Mouse (Mus musculus) neutrophil, adult 83 days (primary cell): ENCODE results near the gene Plekhg2. TPM values are rescaled to one million over a fixed set of nuclear protein-coding genes. Genes with fewer than 3 reads are reported as not detected.

Experiments used
- total RNA-seq, 2 experiments: library from RNA; stranded (reverse); gene quantifications; one replicate each; pipeline ENCODE4 v1.2.4; 2023

Plekhg2 gene
- total RNA-seq: 10 to 100 TPM; 25.8 to 27.0 TPM

GRCm38 (mm10) chr7:28372251-28373108 lies at the start of gene Plekhg2:
TSS of gene Plekhg2 (minus strand) at chr7:28372599.

DNA sequence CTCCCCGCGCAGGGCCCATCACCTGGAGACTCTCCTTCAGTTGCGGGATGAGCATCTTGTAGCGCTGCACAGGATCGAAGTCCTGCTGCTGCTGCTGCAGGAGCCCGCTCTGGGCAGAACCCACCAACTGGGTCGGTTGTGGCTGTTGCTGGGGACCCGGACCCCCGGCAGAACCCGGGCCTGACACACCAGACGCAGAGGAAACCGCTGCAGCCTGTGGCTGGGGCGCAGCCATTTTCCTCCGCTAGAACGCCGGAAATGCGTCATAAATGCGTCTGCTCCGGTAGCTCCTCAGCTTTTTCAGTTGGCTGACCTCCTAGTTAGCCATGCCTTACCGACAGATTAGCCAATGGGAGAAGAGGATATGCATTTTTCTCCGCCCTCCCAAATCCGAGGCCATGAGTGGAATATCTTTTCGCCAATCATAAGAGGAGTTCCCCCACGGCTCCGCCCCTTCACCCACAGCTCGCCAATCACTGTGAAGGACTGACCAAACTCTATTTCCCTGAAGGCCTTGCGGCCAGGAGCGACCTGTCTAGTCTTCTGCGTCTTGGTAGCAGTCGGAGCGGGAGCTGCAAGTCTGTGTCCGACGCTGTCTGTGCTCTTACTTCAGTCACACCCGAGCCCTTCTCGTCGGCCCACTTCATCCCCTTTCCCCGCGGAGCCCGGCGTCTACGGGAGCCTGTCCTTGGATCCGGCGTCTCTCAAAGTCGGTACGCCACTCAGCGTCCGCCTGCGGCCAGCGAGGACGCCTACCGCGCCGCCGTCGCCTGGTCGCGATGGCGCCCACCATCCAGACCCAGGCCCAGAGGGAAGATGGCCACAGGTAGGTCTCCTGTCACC lies 20.3 kb upstream of the Plekhg2 start, which contains the start of the genes Med29 and Paf1:
Gene Med29 (minus strand): TSS at position 280 of the 843 bp plus-strand sequence.
Gene Paf1 (plus strand): TSS at position 523 of the 843 bp plus-strand sequence.

GRCm38 (mm10) chr7:28380237-28381016 lies 8.0 kb upstream of the Plekhg2 start, which contains the start of gene Zfp36:
TSS of gene Zfp36 (minus strand) at chr7:28380253.

GRCm38 (mm10) chr7:28350155-28350883 lies 22.1 kb downstream of the Plekhg2 start, which contains the start of gene Rps16:
TSS of gene Rps16 (plus strand) at chr7:28350652.

GRCm38 (mm10) chr7:28338108-28338998 lies 34.0 kb downstream of the Plekhg2 start, which contains the start of gene Supt5:
TSS of gene Supt5 (minus strand) at chr7:28338746.

DNA sequence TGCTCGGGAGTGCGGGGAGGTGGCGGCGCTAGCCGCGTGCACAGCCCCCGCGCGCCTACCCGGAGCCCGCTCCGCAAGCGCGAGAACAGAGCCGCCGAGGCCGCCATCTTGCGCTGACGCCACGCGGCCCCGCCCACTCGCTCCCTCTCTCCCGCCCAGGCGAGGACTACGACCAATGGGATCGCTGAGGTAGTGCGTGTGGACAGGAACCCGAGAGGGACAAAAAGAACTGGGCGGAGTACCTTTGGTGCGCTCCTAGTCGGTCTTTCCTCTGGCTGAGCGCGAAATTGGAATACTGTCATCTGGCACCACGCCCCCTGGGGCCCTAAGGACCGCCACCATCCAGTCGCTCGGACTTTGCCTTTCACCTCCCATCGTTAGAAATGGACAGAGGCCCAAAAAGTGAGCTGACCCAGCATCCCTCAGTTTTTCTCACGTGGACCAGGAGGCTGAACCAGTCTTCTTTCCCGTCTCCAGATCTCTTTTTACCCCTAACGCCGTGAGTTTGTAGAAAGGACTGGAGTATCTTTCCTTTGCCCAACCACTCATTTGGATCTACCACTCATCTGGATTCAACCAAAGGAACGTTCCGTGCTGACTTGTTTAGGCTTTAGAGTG lies 60.4 kb downstream of the Plekhg2 start, which contains the start of gene Timm50:
Gene Timm50 (minus strand): TSS at position 147 of the 618 bp plus-strand sequence.

Other genes starting within 250 kb of the Plekhg2 start
- not detected for gene 9530053A07Rik, start 243.1 kb downstream of the Plekhg2 start, total RNA-seq
- gene Fbl, start 202.9 kb downstream of the Plekhg2 start, total RNA-seq: 10 to 100 TPM; 69.9 to 73.1 TPM
- 10 to 100 TPM; 11.1 to 13.9 TPM for gene Dyrk1b, start 193.1 kb downstream of the Plekhg2 start, total RNA-seq
- 1 to 10 TPM; 1.2 to 1.5 TPM for gene Eid2, start 104.7 kb downstream of the Plekhg2 start, total RNA-seq
- gene Eid2b, start 94.9 kb downstream of the Plekhg2 start, total RNA-seq: 1 to 10 TPM; 4.5 to 4.7 TPM
- gene Selenov, start 81.4 kb downstream of the Plekhg2 start, total RNA-seq: not detected
- gene Dll3, start 70.4 kb downstream of the Plekhg2 start, total RNA-seq: not detected
- gene Timm50, start 60.5 kb downstream of the Plekhg2 start, total RNA-seq: 10 to 100 TPM; 24.3 to 28.2 TPM
- 10 to 100 TPM; 72.6 to 73.5 TPM for gene Supt5, start 33.9 kb downstream of the Plekhg2 start, total RNA-seq
- 1,000 to 10,000 TPM; 1,040 to 1,142 TPM for gene Rps16, start 21.9 kb downstream of the Plekhg2 start, total RNA-seq
- 1,000 to 10,000 TPM; 2,020 to 2,166 TPM for gene Zfp36, start 7.7 kb upstream of the Plekhg2 start, total RNA-seq
- gene Med29, start 20.1 kb upstream of the Plekhg2 start, total RNA-seq: 10 to 100 TPM in 1 of 2 experiments, 1 to 10 TPM in 1; 7.4 to 10.8 TPM
- 10 to 100 TPM; 59.0 to 65.3 TPM for gene Paf1, start 20.4 kb upstream of the Plekhg2 start, total RNA-seq
- 100 to 1,000 TPM; 506 TPM for gene Gmfg, start 64.8 kb upstream of the Plekhg2 start, total RNA-seq
- gene Lrfn1, start 79.4 kb upstream of the Plekhg2 start, total RNA-seq: 1 to 10 TPM; 4.0 TPM
- not detected for gene Ifnl2, start 137.9 kb upstream of the Plekhg2 start, total RNA-seq
- not detected for gene Ifnl3, start 150.2 kb upstream of the Plekhg2 start, total RNA-seq
- not detected for gene Sycn, start 168.3 kb upstream of the Plekhg2 start, total RNA-seq
- gene Nccrp1, start 174.7 kb upstream of the Plekhg2 start, total RNA-seq: under 1 TPM; 0.22 to 0.44 TPM
- gene Samd4b, start 225.5 kb upstream of the Plekhg2 start, total RNA-seq: 10 to 100 TPM; 36.5 to 42.9 TPM
- gene Pak4, start 225.6 kb upstream of the Plekhg2 start, total RNA-seq: 10 to 100 TPM; 12.1 to 12.6 TPM